In genomic region chr8:109853423-109853822, GRCm38 (mm10) we compare ENCODE assay signal across 10 mouse cellular contexts. TPM values are rescaled to one million over a fixed set of nuclear protein-coding genes. Genes with fewer than 3 reads are reported as not detected.
DNase-seq lines count a peak whose midpoint lies in the region; ATAC-seq and TF ChIP-seq lines count a peak whose summit lies in the region.
"Had no signal": no experiment of that assay in that cellular context is flagged by ENCODE, and none has a peak within 500 bp of the region (broad histone marks: within the 10 kb centered on the region; RNA-seq: fewer than 3 reads in every experiment).

No protein-coding gene starts in this region.

- H3K36me3 ChIP-seq in kidney, embryonic 15.5 days: peaks cover 81% of the 10 kb centered on the region
- H3K36me3 ChIP-seq in heart, embryonic 12.5 days: peaks cover 66% of the 10 kb centered on the region
- H3K36me3 ChIP-seq in splenic B cell, adult 2 months (ENCODE audit: control insufficient read depth, insufficient read depth, low read length, poor library complexity, severe bottlenecking): peaks cover 18% of the 10 kb centered on the region; the same call in 1 of the 2 replicates

- peak; percentile 71 for DNase-seq in kidney, adult 18-20 months
- DNase-seq in adipocyte (ENCODE audit: low spot score): peak; percentile 77
- peak; percentile 61 to 72 for DNase-seq in left cerebral cortex, adult 18-20 months (ENCODE audit: low spot score in 2 of 2)
- peak; percentile 92 for DNase-seq in splenic B cell, adult 2 months (ENCODE audit: low read depth, low spot score)

- peak; percentile 91 for TF ChIP-seq CTCF in cortical plate, adult 2 months (IDR thresholded peaks at IDR 0.05; ENCODE audit: extremely low read depth, insufficient read depth, low read length)

- no peaks in the 10 kb centered on the region for H3K4me1 ChIP-seq in kidney, embryonic 15.5 days
- no peaks in the 10 kb centered on the region for H3K4me1 ChIP-seq in cortical plate, adult 2 months (ENCODE audit: control insufficient read depth, insufficient read depth, low read length)
- H3K4me1 ChIP-seq in heart, embryonic 12.5 days (replicated peaks): peaks cover 2% of the 10 kb centered on the region

- 43% methylated on average over 6 of the region's 6 CpGs for WGBS in kidney, embryonic 15.5 days
- WGBS in heart, embryonic 12.5 days: 50% methylated on average over 6 of the region's 6 CpGs

- H3K4me2 ChIP-seq in kidney, embryonic 15.5 days: no peak overlapping the region
- no peak overlapping the region for H3K4me2 ChIP-seq in heart, embryonic 12.5 days

- no peak overlapping the region for H3K27ac ChIP-seq in kidney, embryonic 15.5 days
- no peak overlapping the region for H3K27ac ChIP-seq in cortical plate, adult 2 months (ENCODE audit: insufficient read depth, low read length)
- no peak overlapping the region for H3K27ac ChIP-seq in heart, embryonic 12.5 days (ENCODE audit: poor library complexity, severe bottlenecking)

- no peak overlapping the region for H3K9ac ChIP-seq in kidney, embryonic 15.5 days
- H3K9ac ChIP-seq in heart, embryonic 12.5 days: no peak overlapping the region

- no peak for TF ChIP-seq POLR2A in cortical plate, adult 2 months (IDR thresholded peaks at IDR 0.05; ENCODE audit: extremely low read depth, insufficient read depth, low read length)

- no peak for ATAC-seq in kidney, embryonic 15.5 days (replicated peaks; ENCODE audit: low FRiP score)
- ATAC-seq in heart, embryonic 12.5 days (ENCODE audit: insufficient number of reproducible peaks, low FRiP score): 0 out of 2 replicates have a peak, but pooled peaks have one; percentile 55
- peak; percentile 91 for ATAC-seq in megakaryocyte-erythroid progenitor cell, adult 5-6 weeks (replicated peaks; ENCODE audit: low FRiP score, low TSS enrichment, poor library complexity, severe bottlenecking)

- no peaks in the 10 kb centered on the region for H3K27me3 ChIP-seq in kidney, embryonic 15.5 days
- H3K27me3 ChIP-seq in heart, embryonic 12.5 days (replicated peaks): no peaks in the 10 kb centered on the region
- H3K27me3 ChIP-seq in splenic B cell, adult 2 months (ENCODE audit: control insufficient read depth, insufficient read depth, low read length, poor library complexity, severe bottlenecking): no peaks in the 10 kb centered on the region

- H3K9me3 ChIP-seq in kidney, embryonic 15.5 days (replicated peaks): no peaks in the 10 kb centered on the region
- H3K9me3 ChIP-seq in heart, embryonic 12.5 days (replicated peaks): no peaks in the 10 kb centered on the region

- no peak overlapping the region for H3K4me3 ChIP-seq in kidney, embryonic 15.5 days (replicated peaks)
- H3K4me3 ChIP-seq in cortical plate, adult 2 months (ENCODE audit: insufficient read depth, low read length): no peak overlapping the region
- H3K4me3 ChIP-seq in heart, embryonic 12.5 days: no peak overlapping the region
- H3K4me3 ChIP-seq: erythroblast, embryonic 14.5 days; myocyte had no signal

RNA-seq across cellular contexts. Expression of gene Phlpp2, which starts 14.9 kb away (rescaled TPM):
- polyA plus RNA-seq in kidney, embryonic 15.5 days (2015; fragmentation: Nextera tagmentation; extraction: Ambion mirVana): 2.4 and 3.5 TPM in 2 replicates
- 23.5 and 24.8 TPM in 2 replicates for polyA plus RNA-seq in cortical plate, adult 2 months (2012; rRNA removed)
- 1.5 and 1.8 TPM in 2 replicates for polyA plus RNA-seq in heart, embryonic 12.5 days (2016; fragmentation: Nextera tagmentation; extraction: Ambion mirVana)
- 10 to 100 TPM; 34.3 to 37.3 TPM for total RNA-seq in left cerebral cortex, adult 18-20 months (2021)
- 7.0 and 12.7 TPM in 2 replicates for total RNA-seq in megakaryocyte-erythroid progenitor cell, adult 5-6 weeks (2014; fragmentation: Nextera tagmentation)
- total RNA-seq in megakaryocyte-erythroid progenitor cell, adult 5-6 weeks (2017): 5.4 and 8.8 TPM in 2 replicates
